Mouse (Mus musculus): Measurements from ENCODE around the gene Vmn1r91.
"Not testable (repeated sequence)": the region's sequence is repeated elsewhere in the genome, so short reads cannot be mapped to it uniquely, and the experiment has no call there.

DNA sequence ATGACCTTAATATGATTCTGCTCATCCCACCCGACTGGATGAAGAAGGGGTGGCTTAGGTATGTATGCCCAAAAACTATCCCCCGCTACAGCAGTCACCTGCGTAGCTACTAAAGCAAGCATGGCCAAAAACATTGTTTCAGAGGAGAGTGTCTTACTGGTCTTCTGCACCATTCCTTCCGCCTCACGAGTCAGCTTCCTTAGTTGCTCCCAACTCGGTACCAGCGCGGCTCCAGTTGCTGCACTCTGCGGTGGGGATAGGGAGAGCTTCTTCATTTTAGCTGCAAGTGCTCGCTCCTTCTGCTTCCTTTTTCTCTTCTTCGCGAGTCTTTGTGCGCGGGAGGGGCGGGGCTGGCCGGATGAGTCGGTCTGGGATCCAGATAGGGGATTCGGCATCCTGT is 21.4 kb upstream of the Vmn1r91 start:
- TF ChIP-seq POLR2A (IDR thresholded peaks at IDR 0.05; ENCODE audit: low read depth, low read length); CTCF (IDR thresholded peaks at IDR 0.05; ENCODE audit: borderline replicate concordance, insufficient read depth, low read length): not testable (repeated sequence)

Measured in embryonic fibroblast, embryonic 13.5 days (primary cell).